Mouse (Mus musculus) cerebellum, postnatal 14 days (tissue): ENCODE results near the gene Tbc1d24.

Experiments
- DNase-seq, 2 experiments: peaks; one replicate each; pipeline ENCODE4 v3.0.0; 2021; ENCODE audit warnings: mixed read lengths in 2 of 2

Tbc1d24 gene

DNA sequence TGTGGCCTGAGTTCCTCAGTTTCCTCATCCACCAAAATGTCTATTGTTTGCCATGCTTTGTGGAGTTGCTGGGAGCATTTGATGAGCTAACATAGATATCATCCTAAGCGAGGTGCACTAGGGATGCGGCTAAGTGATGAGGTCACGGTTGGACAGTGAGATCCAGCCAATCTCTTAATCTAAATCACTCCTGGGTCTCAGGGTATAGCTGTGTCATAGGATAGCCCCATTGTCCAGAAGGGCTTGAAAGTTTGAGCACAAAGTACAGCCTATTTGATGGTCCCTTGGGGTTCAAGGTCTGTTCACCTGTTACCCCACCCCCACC is 4.5 kb upstream of the Tbc1d24 start:
- no peak for DNase-seq

DNA sequence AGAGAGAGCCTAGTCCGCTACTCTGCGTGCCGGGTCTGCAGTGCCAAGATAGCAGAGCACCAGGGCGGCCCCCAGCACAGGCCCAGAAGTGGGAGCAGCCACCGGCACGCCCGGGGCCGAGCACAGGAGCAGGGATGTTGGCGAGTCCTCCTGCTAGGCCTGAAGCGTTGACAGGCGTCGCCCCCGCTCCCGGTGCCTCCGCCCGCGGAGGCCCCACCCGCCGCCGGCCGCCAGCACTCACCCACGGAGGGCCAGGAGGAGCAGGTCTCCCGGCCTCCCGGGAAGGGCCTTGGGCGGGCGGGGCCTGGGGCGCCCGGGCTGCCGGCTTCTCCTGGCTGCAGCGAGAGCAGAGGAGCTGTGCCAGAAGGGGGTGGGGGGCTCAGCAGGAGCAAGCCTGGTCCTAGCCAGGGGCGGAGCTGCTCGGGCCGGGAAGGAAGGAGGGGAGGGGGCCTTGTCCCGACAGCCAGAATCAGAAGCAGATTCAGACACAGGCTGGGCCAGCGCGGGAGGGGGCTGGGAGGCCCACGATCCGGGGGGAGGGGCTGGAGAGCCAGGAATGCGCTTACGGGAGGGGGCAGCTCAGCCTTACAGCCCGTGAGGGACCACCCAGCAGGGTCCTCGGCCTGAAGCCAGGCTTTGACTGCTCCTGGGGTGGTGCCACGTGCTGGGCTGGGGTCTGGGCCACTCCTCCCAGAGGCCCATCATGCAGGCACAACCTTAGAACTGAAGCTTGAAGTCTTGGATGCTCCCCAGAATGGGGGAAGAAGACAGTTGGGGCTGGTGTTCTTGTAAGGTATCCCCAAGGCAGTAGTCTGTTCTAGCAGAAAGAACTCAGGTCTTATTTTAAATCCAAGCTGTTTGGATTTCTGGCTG is 3.9 kb upstream of the Tbc1d24 start, which contains the start of gene Ntn3:
Gene Ntn3 (minus strand): TSS at position 489 of the 873 bp plus-strand sequence.
- peak; percentile 58 to 67 for DNase-seq

DNA sequence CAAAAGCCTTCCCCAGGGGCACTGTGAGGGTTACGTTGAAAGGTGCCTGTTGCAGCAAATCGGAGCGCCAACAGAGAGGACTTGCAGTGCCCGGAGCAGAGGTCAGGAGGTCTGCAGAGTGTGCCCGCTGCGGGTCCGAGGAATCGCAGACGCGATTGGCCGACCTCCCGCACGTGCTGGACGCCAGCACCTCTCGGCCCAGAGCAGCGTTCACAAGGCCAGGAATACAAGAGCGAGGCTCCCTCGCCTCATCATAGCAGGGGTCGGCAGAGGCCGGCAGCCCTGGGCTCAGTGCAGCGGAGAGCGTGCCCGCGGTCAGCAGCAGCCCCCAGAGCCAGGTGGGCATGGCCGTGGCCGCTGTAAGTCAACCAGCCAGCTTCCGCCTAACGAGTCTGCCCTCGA is 3.3 kb upstream of the Tbc1d24 start:
- peak; percentile 57 to 63 for DNase-seq

DNA sequence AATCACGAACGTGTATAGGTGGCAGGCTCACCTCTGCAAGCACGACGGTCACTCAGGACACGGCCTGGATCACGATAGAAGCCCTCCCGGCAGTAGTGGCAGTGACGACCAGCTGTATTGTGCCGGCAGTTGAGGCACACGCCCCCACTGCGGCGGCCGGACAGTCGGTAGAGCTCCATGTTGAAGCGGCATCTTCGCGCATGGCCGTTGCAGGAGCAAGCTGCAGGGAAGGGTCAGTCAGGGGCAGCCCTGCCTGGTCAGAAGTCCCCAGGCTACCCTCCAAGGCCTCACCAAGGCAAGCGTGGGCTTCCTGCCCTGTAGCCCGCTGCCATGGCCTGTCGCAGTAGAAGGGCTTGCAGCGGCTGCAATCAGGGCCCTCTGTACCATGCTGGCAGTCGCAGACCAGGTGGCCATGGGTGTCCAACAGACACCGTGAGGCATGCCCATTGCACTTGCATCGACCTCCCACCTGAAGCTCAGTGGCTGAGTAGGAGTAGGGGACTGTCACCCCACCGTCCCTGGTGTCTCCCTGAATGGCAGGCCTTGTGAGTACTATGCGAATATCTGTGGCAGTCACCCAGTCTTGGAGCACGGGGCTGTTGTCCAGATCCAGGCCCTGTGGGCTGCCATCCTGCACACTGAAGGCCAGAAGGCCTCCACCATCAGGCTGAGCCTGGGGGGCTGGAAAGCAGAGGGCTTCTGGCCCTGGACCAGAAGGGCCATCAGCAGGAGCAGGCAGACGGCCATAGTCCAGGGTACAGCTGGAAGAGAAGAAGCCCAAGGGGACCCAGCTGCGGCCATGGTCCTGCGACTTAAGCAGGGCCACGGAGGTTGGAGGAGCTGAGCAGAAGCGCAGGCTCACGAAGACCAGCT is 2.6 kb upstream of the Tbc1d24 start:
- peak in 1 of 2 experiments; percentile 61 for DNase-seq

DNA sequence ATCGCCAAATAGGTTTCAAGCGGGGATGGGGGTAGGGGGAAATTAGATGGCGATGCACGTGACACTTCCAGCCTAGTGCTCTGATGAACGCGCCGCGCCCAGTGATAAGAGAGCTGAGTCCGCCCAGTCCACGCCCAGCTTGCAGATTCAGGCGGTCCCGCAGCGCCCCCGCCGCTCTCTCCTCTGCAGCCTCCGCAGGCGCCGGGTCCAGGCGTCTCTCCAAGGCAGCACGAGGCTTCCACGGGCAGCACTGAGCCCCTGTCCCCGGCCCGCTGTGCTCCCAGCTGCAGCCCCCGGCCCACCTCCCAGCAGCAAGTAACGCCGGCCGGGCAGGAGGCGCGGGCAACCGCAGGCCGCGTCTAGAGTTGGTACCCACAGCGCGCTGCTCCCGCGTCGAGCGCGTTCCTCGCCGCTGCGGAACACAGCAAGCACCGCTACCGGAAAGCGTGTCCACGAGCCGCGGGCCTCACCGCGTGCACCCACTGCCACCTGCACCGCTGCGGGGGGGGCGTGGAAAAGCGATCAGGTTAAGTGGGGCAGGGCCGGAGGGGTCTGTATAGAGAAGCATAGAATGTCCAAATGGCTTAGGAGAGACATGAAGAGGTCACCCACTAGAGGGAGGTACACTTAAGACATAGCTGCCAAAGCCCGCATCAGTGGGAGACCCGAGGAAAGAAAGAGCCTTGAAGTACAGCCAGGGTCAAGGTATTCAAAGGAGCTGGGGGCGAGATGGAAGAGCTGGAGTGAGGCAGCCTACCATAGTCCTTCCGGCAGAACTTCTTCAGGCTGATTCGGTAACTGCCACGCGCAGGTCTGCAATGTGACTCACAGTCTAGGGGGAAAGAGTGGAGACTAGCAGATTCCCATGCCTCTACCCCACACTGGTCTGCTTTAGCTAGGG is 1.3 kb upstream of the Tbc1d24 start:
- peak; percentile 62 to 65 for DNase-seq

DNA sequence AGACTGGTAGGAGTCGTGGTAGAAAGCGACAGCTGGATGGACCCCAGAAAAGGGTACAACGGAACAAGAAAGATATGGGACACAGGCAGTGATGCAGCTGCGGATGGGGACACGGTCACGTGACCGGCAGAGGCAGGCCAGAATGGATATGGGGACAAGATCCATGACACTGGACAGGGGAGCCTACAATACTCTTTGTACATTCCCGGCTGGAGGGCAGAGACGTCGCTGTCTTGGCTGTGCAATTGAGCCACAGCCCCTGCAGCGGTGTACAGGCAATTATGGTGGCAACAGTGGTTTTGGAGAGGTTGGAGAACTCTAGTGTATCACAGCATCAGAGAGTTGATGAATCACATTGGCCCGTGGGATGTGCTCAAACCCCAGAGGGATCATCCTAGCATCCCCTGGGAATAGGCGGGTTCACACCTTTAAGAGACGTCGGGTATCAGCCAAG is 573 bp upstream of the Tbc1d24 start:
- peak; percentile 42 to 43 for DNase-seq

DNA sequence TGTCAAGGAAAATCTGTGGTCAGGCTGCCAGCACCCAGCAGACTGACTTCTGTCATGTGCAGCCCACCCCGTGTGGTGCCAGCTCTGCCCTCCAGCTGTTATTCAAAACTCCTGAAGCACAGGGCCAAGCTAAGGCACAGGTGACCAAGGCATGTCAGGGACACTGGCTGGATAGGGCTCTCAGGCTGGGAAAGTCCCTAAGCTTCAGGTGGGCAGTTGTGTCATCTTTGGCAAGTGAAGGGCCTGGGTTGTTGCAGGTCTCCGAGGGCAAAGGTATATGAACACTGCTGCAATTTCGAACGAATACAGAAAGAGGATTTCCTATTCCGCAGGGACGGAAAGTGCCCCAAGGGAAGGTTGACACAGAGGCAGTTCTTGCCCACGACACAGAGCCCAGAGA is 516 bp downstream of the Tbc1d24 start:
- DNase-seq = peak in 1 of 2 experiments; percentile 46

DNA sequence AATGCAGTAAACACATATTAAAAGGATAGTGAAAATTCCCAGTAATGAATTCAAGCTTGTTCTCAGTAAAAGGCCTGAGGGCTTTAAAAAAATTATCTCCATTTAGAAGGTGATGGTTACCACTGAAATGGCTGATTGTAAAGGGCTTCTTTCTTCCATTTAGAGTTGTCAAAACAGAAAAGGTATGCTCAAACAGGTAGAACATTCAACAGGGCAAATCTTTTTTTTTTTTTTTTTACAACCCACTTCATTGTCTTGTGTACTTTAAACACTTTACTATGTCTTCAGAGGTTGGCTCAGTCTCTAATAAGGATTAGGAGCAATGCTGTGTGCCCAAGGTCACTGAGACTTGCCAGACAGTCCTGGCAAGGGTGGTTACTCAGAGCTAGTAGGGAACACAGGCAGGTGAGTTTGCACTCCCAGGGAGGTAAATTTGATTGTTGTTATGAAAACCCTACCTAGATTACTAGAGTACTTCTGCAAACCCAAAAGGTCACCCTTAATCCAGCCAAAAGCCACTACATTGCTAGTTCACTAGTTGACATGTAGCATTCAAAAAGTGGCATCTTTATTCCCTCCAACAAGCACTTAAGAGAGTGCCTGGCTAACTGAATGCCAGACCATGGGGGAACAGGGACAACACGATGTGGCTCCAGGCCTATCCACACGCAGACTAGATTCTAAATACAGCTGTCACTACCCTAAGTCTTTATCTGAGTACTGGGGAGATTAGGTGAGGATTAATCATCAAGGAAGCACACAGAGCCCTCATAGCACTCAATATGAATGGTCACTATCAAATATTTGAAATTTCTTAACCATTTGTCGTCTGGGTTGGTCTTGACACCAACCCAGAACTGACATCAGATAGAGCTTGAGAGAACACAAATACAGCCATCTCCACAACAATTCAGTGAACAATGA is 1.5 kb downstream of the Tbc1d24 start:
- no peak for DNase-seq

DNA sequence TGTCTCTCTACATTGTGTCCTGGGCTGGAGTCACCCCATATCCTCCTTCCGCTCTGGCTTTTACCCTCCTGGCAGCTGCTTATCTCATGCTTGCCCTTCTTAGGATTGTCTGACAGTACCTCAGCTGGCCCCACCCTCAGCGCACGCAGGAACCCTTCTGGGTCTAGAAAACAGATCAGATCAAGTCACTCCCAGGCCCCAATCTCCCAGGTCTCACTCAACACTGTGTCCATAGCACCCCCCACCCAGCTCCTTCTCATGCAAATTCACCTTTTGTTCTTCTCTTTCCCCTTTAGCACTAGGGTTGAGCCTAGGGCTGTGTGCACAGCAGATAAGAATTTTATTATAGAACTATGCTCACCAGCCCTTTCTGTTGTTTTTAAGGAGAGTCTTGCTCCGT is 2.3 kb downstream of the Tbc1d24 start:
- DNase-seq = no peak

DNA sequence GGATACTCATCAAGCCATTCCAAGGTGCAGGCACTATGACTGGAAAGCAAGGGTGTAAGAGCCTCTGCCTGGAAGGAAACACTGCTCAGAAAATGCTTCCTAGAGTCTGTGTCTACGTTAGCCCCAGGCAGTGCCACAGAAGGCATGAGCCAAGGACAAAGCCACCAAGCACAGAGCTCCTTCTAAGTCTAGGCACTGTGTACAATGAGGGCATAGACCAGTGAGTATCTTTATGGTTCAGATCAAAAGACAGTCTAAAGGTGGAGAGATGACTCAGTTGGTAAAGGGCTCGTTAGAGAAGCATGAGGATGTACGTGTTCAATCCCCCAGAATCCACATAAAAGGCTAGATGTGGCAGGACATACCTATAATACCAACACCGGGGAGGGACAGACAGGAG is 4.3 kb downstream of the Tbc1d24 start:
- no peak for DNase-seq

DNA sequence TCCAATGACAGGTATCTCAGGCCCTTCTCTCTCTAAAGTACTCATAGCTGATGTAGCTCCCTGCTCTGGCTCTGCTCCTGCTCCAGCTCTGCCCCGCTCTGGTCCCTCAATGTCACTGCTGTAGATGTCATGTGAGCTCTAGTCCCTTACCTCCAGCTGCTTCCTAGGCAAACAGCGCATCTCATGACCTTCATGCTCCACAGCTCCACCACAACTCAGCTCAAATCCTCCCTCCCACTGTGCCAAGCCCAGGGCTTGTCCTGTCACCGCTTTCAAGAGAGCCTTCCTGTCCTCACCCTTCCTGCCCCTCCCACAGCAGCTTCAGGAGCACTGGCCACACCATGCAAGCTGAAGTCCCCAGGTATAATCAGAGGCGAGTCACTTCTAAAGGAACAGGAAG is 5.6 kb downstream of the Tbc1d24 start:
- peak in 1 of 2 experiments; percentile 41 for DNase-seq

DNA sequence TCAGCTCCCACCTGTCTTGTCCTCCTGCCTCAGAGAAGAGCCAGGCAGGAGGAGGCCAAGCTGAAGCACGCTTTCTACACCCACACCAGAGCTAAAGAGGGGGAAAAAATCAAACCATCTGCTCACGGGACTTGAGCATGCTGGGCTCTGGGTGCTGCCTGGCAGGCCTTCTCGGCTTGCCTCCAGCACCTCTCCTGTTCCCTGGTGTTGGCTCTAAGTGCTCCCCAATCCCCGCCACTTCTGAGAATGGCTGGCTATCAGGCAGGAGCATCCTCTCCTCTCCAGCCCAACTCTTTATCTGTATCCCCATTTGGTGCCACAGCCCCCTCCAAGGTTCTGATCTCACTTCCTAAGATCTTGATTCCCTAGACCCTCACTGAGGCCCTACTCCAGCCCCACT is 6.1 kb downstream of the Tbc1d24 start:
- DNase-seq = peak; percentile 46 to 59

DNA sequence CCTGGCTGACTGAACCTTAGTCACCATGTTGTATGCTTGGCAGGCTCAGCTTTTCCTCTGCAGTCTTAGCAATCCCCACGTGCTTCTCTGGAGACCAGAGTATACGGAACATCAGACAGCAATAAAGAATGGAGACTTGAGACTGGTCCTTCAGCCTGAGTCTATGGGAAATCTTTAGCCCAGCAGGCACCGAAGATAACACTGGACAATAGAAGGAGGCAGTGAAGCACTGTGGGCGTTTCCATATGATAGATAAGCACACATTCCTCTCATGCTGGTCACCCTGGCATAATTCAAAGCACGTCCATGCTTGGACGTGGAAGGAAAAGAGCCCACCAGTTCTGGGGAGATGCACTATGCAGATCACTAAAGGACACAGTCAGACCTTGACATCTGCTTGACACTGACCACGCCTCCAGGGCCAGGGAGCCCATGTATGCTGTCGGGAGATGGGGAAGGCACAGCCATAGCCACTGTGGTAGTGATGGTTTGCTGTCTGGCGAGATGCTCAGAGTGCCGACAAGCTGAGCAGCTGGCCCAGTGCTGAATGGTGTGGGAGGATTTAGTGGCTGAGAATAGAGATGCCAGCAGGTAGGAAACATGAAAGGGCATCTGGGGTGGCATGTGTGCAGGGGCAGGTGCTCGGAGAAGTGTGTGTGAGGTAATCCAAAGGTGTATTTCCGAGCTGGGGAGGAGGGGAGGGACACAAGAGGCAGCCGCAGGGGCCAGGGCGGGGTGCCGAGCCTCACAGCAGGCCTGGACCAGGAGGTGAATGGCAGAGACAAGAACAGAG is 8.1 kb downstream of the Tbc1d24 start:
- DNase-seq = no peak

DNA sequence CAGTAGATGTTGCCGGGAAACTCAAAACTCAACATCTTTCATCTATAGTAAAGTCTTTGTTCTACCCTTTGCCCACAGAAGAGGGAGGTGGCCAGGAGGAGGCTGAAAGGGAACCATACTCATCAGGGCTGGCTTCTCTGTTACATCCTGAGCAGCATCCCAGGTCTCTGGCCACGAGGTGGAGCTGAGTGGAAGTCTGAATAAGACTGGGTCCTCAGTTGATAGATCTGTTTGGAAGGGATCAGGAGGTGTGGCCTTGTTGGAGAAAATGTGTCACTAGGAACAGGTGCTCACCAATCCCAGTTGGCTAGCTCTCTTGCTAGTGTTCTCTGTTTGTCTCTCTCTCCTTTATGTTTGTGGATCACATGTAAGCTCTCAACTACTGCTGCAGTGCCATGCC is 10.0 kb downstream of the Tbc1d24 start:
- no peak for DNase-seq

DNA sequence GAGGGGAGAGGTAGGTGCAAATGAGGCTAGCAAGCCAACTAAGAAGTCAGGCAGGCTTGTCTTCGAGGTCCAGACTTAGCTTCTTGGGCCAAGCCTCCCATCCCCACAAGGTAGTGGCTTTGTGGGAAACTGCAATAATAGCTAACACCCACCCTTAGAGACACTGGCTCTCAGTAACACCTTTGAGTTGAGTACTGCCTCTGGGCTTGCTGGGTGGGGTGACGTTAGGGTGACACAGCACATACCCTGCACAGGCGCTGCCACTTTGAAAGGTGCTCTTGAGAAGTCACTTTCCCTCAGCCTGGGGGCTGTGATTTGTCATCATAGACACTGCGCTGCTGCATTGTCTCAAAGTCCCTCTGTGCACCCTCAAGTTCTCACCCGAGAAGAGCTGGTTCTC is 11.6 kb downstream of the Tbc1d24 start:
- no peak for DNase-seq

DNA sequence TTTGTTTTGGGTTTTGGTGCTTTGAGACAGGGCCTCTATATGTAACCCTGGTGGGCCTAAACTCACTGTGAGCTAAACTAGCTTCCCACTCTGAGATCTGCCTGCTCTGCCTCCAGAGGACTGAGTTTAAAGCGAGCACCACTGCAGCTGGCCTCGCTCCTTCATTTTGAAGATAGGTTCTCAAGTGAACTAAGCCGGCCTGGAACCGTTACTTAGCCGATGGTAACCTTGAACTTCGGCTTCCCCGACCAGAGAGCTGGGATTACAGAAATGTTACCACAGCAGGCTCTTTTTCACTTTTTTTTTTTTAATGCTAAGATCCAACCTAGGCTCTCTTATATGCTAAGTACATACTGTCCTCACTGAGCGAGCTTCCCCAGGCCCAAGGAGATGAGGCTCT is 12.1 kb downstream of the Tbc1d24 start:
- DNase-seq = peak in 1 of 2 experiments; percentile 1

DNA sequence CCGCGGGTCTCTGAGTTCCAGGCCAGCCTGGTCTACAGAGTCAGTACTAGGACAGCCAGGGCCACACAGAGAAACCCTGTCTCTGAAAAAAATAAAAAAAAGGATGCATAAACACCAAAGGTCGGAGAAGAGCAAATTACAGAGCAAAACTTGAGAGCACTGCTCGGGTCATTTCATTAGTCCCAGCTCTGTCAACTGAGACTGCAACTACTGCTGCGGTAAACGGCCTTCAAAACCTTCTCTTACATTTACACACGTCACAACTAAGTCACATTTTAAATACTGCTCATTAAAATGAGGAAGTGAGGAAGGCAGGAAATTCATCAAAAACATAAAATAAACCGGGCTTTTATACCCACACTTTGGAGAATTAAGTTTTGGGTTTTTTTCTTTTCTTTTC is 12.5 kb downstream of the Tbc1d24 start:
- no peak for DNase-seq

DNA sequence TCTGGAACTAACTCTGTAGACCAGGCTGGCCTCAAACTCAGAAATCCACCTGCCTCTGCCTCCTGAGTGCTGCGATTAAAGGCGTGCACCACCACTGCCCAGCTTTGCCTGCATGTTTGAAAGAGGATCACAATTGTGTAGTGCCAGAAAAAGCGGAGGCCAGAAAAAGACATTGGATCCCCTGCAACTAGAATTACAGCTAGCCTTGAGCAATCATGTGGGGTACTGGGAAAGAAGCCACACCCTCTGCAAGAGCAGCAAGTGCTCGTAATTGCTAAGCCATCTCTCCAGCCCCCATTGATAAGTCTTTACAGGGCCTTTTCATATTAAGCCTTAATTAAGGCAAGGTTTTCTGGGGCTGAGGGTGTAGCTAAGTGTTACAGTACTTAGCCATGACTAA is 13.9 kb downstream of the Tbc1d24 start:
- DNase-seq = no peak

DNA sequence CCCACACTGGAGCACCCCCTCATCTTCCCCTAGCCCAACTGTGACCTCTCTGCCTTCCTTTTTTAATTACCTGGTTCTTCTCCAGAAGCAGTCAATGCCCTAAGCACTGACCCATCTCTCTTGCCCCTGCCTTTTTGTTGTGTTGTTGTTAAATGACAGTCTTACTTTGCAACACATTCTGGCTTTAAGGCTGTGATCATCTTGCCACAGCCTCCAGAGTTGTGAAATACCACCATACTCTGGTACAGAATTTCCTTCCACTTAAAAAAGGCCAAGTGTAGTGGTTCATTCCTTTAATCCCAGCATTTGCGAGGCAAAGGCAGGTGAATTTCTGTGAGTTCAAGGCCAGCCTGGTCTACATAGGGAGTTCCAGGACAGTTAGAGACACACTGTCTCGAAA is 14.4 kb downstream of the Tbc1d24 start:
- DNase-seq = no peak

DNA sequence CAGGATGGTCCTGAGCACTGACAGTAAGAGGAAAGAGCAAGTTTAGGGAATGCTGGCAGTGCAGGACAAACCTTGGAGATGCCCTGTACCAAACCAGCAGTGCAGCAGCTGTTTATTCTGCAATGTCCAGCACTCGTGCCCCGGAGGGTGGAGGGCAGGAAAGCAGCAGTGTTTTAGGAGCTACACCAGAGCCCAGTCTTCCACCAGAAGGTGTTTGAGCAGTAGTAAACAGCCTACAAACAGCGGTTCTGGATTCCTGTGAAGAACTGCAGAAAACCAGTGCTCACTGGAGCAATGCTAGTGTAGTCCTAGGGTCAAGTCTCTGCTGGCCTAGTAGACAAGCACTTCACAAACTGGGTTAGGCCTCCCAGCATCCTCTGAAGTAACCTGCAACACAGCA is 31.1 kb downstream of the Tbc1d24 start:
- no peak for DNase-seq

DNA sequence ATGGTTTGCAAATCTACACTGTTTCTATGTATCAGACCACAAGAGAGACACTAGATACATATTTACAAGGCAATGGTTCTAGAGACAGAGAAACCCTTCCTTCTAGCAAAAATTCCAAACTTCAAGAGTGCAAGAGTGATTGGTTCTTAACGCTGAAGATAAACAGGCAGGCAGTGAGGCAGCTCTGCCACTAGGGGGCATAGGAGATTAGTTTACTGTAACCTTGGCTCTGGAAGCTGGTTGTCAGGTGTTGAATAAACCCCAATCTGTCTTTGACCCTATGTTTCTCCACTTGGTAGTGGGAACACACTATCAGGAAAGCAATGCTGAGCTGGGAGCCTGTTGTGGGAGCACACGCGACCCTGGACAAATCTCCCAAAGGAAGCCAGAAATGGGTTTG is 31.9 kb downstream of the Tbc1d24 start:
- peak; percentile 86 to 88 for DNase-seq
